Mouse (Mus musculus) cortical plate, adult 2 months (tissue): Measurements from ENCODE around the gene Gm21761.
"Not testable (repeated sequence)": the region's sequence is repeated elsewhere in the genome, so short reads cannot be mapped to it uniquely, and the experiment has no call there.

ENCODE experiments used
- CTCF ChIP-seq: fragments of 200-500 bp; IDR thresholded peaks from 2 replicates; pipeline ENCODE4 v1.5.1; 2011; ENCODE audit warnings: mild to moderate bottlenecking, control low read depth, low read length; ENCODE audit not compliant: insufficient read depth; ENCODE audit errors: extremely low read depth
- POLR2A ChIP-seq: fragments of 200-500 bp; IDR thresholded peaks from 2 replicates; pipeline ENCODE4 v1.6.1; 2011; ENCODE audit warnings: mild to moderate bottlenecking, low read length, control low read depth; ENCODE audit not compliant: insufficient read depth; ENCODE audit errors: extremely low read depth

DNA sequence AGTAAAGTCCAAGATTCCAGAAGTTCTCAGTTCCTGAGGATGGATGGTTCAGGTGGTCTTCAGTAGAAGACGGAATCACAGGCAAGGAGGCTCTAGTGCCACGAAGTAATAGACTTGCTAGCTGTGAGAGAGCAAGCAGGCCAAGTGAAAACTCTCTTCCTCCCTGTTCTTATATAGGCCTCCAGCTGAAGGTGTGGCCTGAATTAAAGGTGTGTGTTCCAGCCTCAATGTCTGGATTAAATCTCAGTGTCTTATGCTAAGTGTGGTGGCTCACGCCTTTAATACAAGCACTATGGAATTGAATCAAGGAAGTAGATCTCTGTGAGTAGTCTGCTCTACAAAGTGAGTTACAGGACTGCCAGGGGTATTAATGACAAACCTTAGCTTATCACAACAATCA is 34.4 kb downstream of the Gm21761 start, which contains the start of gene Tcstv1:
- TF ChIP-seq POLR2A, CTCF: not testable (repeated sequence)
